Mouse (Mus musculus): Measurements from ENCODE around the gene Tubb4a. TPM values are rescaled to one million over a fixed set of nuclear protein-coding genes. Genes with fewer than 3 reads are reported as not detected.
"Not testable (repeated sequence)": the region's sequence is repeated elsewhere in the genome, so short reads cannot be mapped to it uniquely, and the experiment has no call there.

Gene Tubb4a
- 312 and 331 TPM in 2 replicates for polyA plus RNA-seq (2014; fragmentation: Nextera tagmentation; extraction: Ambion mirVana)

DNA sequence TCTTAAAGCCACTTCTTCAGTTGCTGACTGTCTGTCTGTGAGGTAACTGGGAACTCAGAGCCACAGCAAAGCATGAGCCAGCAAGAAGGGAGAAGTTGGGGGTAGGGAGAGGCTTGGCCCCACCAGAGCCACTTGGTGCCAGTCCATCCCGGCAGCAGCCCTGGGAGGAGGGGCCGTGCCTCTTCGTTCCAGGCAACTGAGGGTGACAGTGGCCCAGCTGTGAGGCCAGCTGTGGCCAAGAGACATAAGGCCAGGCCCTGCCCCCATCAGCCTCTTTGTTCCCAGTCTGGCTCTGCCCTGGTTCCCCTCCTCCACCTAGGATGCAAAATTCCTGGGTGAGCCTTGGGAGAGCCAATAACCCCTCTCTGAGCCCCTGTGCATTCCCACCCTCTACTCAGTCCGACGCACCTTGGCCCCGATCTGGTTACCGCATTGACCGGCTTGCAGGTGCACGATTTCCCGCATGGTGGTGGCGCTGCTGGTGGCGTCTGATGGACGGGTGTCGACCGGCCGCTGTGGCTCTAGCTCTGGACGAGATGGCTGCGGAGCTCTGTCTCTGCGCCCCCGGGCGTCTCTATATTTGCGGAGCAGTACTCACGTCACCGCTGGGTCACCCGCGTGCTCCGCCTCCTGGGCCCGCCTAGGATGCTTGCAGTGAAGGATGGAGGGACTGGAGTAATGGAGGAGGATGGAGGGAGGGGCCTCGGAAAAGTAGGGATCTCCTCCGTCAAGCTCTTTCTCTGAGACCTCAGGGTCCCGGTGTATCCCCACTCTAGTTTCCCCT is at the start of gene Tubb4a:
TSS of gene Tubb4a (minus strand) at position 734 of the 784 bp plus-strand sequence.
- no peaks in the 10 kb centered on the region for H3K9me3 ChIP-seq (ENCODE audit: control insufficient read depth, low read length)
- under 1% methylated on average over 31 of the region's 31 CpGs for WGBS
- DNase-seq (ENCODE audit: low spot score) (peak; percentile 81), ATAC-seq (ENCODE audit: low FRiP score) (peak; percentile 95)
- H3K4me2 ChIP-seq (replicated peaks) = peak within 1 kb of the TSS; percentile 74
- H3K27me3 ChIP-seq (ENCODE audit: control insufficient read depth, insufficient read depth, low read length) = no peaks in the 10 kb centered on the region
- H3K9ac ChIP-seq = peak within 1 kb of the TSS; percentile 93
- peaks cover 32% of the 10 kb centered on the region for H3K36me3 ChIP-seq (replicated peaks; ENCODE audit: control insufficient read depth, insufficient read depth)
- peak within 1 kb of the TSS; percentile 89 for H3K27ac ChIP-seq
- peak within 1 kb of the TSS; percentile 62 for H3K4me3 ChIP-seq (replicated peaks; ENCODE audit: low read length)
- H3K4me1 ChIP-seq (replicated peaks; ENCODE audit: control insufficient read depth, insufficient read depth, low read length) = peaks cover 14% of the 10 kb centered on the region

DNA sequence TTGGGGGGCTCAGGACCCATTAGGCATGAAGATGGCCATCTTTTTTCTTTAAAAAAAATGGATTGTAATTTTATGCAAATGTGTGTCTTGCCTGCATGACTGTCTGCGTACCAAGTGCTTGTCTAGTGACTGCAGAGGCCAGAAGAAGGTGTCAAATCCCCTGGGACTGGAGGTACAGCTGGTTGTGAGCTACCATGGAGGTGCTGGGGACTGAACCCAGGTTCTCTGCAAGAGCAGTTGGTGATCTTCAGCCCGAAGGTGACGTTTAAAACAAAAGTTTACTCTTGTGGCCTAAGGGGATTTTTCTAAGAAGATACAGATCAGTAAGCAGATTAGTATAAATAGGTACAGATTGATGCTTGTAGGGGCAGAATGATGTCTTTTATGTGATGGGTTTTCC is 48.1 kb upstream of the Tubb4a start:
- Histone ChIP-seq H3K27ac (no peak overlapping the region), H3K4me3 (replicated peaks; ENCODE audit: low read length) (no peak overlapping the region), H3K4me1 (replicated peaks; ENCODE audit: control insufficient read depth, insufficient read depth, low read length) (no peaks in the 10 kb centered on the region), H3K4me2 (replicated peaks) (no peak overlapping the region), H3K9ac (no peak overlapping the region), H3K36me3 (replicated peaks; ENCODE audit: control insufficient read depth, insufficient read depth) (no peaks in the 10 kb centered on the region), H3K9me3 (ENCODE audit: control insufficient read depth, low read length) (no peaks in the 10 kb centered on the region), H3K27me3 (ENCODE audit: control insufficient read depth, insufficient read depth, low read length) (no peaks in the 10 kb centered on the region)
- 85% methylated on average over 3 of the region's 3 CpGs for WGBS
- ATAC-seq (ENCODE audit: low FRiP score) (no peak), DNase-seq (ENCODE audit: low spot score) (no peak)

DNA sequence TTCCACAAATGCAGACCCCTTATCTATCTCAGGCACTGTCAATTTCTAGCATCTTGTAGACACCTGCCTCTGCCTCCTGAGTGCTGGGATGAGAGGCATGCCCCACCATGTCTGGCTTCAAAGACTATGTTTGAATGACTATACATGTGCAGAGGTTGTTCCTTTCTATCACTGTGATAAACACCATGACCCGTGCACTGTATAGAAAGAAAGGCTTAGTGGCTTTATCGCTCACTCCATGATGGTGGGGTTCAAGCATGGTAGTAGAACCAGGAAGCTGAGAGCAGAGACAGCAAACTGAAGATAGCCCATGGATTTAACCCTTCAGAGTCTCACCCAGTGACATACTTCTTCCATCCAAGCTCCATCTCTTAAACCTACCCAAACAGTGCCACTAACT is 47.1 kb upstream of the Tubb4a start:
- no peak for DNase-seq (ENCODE audit: low spot score)
- Histone ChIP-seq H3K36me3 (replicated peaks; ENCODE audit: control insufficient read depth, insufficient read depth) (no peaks in the 10 kb centered on the region), H3K4me1 (replicated peaks; ENCODE audit: control insufficient read depth, insufficient read depth, low read length) (no peaks in the 10 kb centered on the region), H3K27me3 (ENCODE audit: control insufficient read depth, insufficient read depth, low read length) (no peaks in the 10 kb centered on the region), H3K4me2 (replicated peaks) (no peak overlapping the region), H3K9me3 (ENCODE audit: control insufficient read depth, low read length) (no peaks in the 10 kb centered on the region), H3K9ac (no peak overlapping the region), H3K4me3 (replicated peaks; ENCODE audit: low read length) (no peak overlapping the region), H3K27ac (no peak overlapping the region)
- WGBS = 85% methylated on average over 2 of the region's 2 CpGs
- no peak for ATAC-seq (ENCODE audit: low FRiP score)

DNA sequence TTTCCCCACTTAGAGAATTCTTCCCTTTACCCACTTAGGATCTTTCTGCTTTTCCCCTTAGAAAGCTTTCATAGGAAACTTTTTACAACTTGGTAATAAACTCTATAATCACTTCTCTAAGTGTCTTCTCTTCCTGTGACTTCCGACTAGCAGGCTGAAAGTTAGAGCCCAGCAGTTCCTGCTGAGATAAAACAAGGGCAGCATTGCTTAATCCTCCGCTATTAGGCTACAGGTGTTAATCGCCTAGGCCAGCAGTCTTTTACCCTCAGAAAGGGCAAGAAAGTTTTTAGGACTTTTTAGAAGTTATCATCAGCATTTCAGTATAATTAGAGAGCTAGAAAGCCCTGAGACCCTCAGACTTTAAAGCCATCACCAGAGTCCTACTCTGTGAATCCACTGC is 46.4 kb upstream of the Tubb4a start:
- not testable (repeated sequence) for H3K36me3 ChIP-seq (replicated peaks; ENCODE audit: control insufficient read depth, insufficient read depth); DNase-seq (ENCODE audit: low spot score); H3K4me3 ChIP-seq (replicated peaks; ENCODE audit: low read length); H3K9me3 ChIP-seq (ENCODE audit: control insufficient read depth, low read length); H3K4me1 ChIP-seq (replicated peaks; ENCODE audit: control insufficient read depth, insufficient read depth, low read length); ATAC-seq (ENCODE audit: low FRiP score); H3K27ac ChIP-seq; H3K9ac ChIP-seq; H3K27me3 ChIP-seq (ENCODE audit: control insufficient read depth, insufficient read depth, low read length); H3K4me2 ChIP-seq (replicated peaks)
- 34% methylated on average over 3 of the region's 3 CpGs for WGBS

DNA sequence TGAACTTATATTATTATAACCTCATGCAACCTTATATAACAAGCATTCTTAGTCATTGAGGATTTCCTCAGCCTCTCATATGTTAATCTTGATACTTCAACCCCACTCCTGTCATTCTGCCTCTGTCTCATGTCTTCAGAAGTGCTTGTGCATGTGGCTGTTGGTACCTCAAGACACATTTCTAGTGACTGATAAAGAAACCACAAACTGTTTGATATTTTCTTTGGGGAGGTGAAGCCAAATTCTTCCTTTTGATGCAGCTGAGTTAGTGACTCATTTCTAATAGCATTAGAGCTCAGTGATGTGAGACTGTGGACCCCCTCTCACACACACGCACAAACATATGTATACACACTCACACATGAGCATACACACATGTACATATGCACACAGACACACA is 44.2 kb upstream of the Tubb4a start:
- 89% methylated on average over 1 of the region's 1 CpGs for WGBS
- ATAC-seq (ENCODE audit: low FRiP score) (no peak), DNase-seq (ENCODE audit: low spot score) (no peak)
- Histone ChIP-seq H3K9me3 (ENCODE audit: control insufficient read depth, low read length) (no peaks in the 10 kb centered on the region), H3K4me3 (replicated peaks; ENCODE audit: low read length) (no peak overlapping the region), H3K27me3 (ENCODE audit: control insufficient read depth, insufficient read depth, low read length) (no peaks in the 10 kb centered on the region), H3K4me1 (replicated peaks; ENCODE audit: control insufficient read depth, insufficient read depth, low read length) (no peaks in the 10 kb centered on the region), H3K36me3 (replicated peaks; ENCODE audit: control insufficient read depth, insufficient read depth) (no peaks in the 10 kb centered on the region), H3K4me2 (replicated peaks) (no peak overlapping the region), H3K27ac (no peak overlapping the region), H3K9ac (no peak overlapping the region)

DNA sequence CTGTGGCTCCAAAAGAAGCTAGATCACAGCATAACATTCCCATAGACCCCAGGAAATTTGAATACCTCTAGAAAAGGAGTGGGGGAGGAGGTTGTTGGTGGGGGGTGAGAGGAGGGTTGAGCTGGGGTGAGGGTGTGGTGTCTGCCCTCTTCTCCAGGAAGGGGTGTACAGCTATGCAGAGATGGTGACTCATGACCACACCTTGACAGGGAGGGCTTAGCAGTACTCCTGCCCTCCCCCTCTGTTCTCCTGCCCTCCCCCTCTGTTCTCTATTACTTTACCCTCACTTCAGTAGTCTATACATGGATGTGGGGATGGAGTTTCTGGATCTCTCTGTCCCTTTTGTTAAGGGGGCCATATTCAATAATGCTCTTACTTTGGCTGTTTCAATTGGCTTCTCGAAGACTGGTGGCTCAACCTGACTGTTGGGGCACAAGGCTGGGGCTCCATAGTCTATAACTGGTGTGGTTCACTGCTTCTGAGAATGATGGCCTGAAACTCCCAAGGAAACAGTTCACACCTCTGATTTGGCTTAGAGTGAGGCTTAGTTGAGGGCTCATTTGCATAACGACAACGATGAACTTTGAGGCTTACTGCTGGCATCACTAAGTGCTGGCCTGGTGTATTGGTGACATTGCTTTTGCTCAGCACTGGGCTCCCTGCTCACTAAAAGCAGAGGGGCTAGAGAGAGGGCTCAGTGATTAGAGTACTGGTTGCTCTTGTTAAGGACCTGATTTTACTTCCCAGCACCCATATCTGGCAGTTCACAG is 38.5 kb upstream of the Tubb4a start:
- Histone ChIP-seq H3K36me3 (replicated peaks; ENCODE audit: control insufficient read depth, insufficient read depth) (no peaks in the 10 kb centered on the region), H3K9me3 (ENCODE audit: control insufficient read depth, low read length) (no peaks in the 10 kb centered on the region), H3K4me3 (replicated peaks; ENCODE audit: low read length) (no peak overlapping the region), H3K4me1 (replicated peaks; ENCODE audit: control insufficient read depth, insufficient read depth, low read length) (no peaks in the 10 kb centered on the region), H3K27ac (no peak overlapping the region), H3K4me2 (replicated peaks) (no peak overlapping the region), H3K9ac (no peak overlapping the region), H3K27me3 (ENCODE audit: control insufficient read depth, insufficient read depth, low read length) (no peaks in the 10 kb centered on the region)
- WGBS = 68% methylated on average over 3 of the region's 3 CpGs
- no peak for DNase-seq (ENCODE audit: low spot score)
- no peak for ATAC-seq (ENCODE audit: low FRiP score)

DNA sequence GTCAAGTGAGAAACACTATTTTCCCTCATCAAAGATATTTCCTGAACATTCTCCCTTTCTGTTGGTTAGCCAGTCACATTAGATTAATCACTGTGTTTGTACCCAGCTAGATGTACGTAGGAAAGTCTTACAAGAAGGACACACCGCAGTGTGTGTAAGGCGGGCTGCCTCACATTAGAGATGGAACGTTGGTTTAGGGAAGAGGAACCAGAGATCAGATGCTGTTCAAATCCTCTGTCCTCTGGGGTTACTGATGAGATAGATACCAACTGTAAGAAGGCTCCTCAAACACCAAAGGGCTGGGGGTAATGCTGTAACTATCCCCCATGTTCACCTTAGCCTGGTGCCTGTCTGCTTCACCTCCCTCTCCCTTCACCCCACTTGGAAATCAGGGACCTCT is 37.2 kb upstream of the Tubb4a start:
- Histone ChIP-seq H3K9ac (no peak overlapping the region), H3K4me3 (replicated peaks; ENCODE audit: low read length) (no peak overlapping the region), H3K4me2 (replicated peaks) (no peak overlapping the region), H3K27me3 (ENCODE audit: control insufficient read depth, insufficient read depth, low read length) (no peaks in the 10 kb centered on the region), H3K9me3 (ENCODE audit: control insufficient read depth, low read length) (no peaks in the 10 kb centered on the region), H3K36me3 (replicated peaks; ENCODE audit: control insufficient read depth, insufficient read depth) (no peaks in the 10 kb centered on the region), H3K27ac (no peak overlapping the region), H3K4me1 (replicated peaks; ENCODE audit: control insufficient read depth, insufficient read depth, low read length) (no peaks in the 10 kb centered on the region)
- WGBS = 86% methylated on average over 4 of the region's 4 CpGs
- ATAC-seq (ENCODE audit: low FRiP score) (no peak), DNase-seq (ENCODE audit: low spot score) (no peak)

DNA sequence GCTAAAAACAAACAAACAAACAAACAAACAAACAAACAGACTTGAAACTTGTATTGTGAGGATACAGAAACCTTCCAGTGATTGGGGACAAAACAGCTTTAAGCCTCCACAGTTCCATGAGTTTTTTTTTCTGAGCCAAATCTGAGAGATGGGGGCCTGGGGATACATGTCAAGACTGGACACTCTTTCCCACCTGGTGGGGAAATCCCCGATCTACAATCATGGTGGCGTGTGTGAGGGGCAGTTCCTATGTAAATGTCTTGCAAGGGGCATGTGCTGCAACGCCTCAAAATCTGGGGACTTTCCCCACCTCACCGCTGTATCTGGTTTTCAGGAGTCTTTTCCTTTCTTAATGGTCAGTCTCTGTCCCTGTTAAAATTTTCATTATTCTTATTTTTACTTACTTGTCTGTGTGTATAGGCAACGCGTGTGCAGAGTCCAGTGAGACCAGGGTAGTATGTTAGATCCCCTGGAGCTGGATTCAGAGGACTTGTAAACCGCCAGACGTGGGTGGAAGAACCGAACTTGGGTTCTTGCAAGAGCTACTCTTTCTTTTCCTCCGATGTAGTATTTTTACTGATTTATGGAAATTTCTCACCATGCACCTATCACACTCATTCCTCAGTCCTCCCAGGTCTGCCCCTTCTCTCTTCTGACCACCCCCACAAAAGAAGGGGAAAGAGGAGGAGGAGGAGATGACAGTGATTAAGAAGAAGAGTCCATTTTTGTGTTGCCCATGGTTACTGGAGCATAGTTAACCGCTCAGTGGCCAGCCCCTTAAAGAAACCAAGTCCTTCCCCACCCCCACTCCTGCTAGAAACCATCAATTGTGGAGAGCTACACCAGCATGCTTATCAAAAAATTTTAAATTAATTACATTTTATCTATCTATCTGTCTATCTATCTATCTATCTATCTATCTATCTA is 35.9 kb upstream of the Tubb4a start:
- H3K9ac ChIP-seq = no peak overlapping the region
- no peak overlapping the region for H3K4me2 ChIP-seq (replicated peaks)
- no peaks in the 10 kb centered on the region for H3K4me1 ChIP-seq (replicated peaks; ENCODE audit: control insufficient read depth, insufficient read depth, low read length)
- no peak overlapping the region for H3K27ac ChIP-seq
- DNase-seq (ENCODE audit: low spot score) = no peak
- no peaks in the 10 kb centered on the region for H3K9me3 ChIP-seq (ENCODE audit: control insufficient read depth, low read length)
- WGBS = 87% methylated on average over 11 of the region's 11 CpGs
- H3K36me3 ChIP-seq (replicated peaks; ENCODE audit: control insufficient read depth, insufficient read depth) = no peaks in the 10 kb centered on the region
- ATAC-seq (ENCODE audit: low FRiP score) = no peak
- no peak overlapping the region for H3K4me3 ChIP-seq (replicated peaks; ENCODE audit: low read length)
- H3K27me3 ChIP-seq (ENCODE audit: control insufficient read depth, insufficient read depth, low read length) = no peaks in the 10 kb centered on the region

DNA sequence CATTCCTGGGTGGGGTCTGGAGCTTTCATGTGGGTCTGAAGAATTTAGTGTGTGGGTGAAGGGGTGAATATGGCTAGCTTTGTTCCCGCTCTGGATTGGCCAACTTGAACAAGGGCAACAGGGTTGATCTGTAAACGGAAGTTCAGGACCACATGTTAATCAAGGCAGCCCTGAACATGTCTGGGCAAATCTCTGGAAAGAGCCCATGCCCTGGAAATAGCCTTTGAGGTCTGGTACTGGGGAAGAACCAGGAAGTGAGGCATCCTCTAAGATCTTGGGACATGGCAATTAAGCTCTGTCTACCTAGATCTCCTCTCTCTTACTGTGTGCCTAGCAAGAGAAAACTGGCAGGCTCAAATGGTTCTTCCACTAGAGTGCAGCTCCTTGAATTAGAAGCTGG is 34.3 kb upstream of the Tubb4a start:
- ATAC-seq (ENCODE audit: low FRiP score) (no peak), DNase-seq (ENCODE audit: low spot score) (no peak)
- Histone ChIP-seq H3K27ac (no peak overlapping the region), H3K9me3 (ENCODE audit: control insufficient read depth, low read length) (no peaks in the 10 kb centered on the region), H3K36me3 (replicated peaks; ENCODE audit: control insufficient read depth, insufficient read depth) (no peaks in the 10 kb centered on the region), H3K4me2 (replicated peaks) (no peak overlapping the region), H3K4me1 (replicated peaks; ENCODE audit: control insufficient read depth, insufficient read depth, low read length) (no peaks in the 10 kb centered on the region), H3K27me3 (ENCODE audit: control insufficient read depth, insufficient read depth, low read length) (no peaks in the 10 kb centered on the region), H3K9ac (no peak overlapping the region), H3K4me3 (replicated peaks; ENCODE audit: low read length) (no peak overlapping the region)
- 93% methylated on average over 2 of the region's 2 CpGs for WGBS
